Comparison of ENCODE assay signal across 23 mouse cellular contexts in the genomic region with DNA sequence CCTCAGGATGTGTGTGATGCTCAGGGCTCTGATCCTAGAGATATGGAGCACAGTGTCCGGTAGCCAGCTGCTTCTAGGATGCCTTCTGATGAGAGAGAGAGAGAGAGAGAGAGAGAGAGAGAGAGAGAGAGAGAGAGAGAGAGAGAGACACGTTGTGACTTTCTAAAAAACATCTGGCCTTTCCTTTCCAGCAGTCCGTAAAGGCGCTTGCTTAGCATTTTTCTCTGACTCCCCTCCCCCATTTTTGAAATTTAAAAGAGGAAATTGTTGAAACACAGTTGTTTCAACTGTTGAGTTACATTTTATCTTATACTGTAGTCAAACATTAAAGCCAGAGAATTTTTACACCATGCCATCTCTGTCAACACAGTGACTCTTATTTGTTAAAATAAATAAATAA.
"Had no signal": no experiment of that assay in that cellular context is flagged by ENCODE, and none has a peak within 500 bp of the region (broad histone marks: within the 10 kb centered on the region; RNA-seq: fewer than 3 reads in every experiment).

No protein-coding gene starts in this region.

- H3K4me2 ChIP-seq: limb, embryonic 12.5 days; limb, embryonic 15.5 days; liver, embryonic 11.5 days; lung, embryonic 15.5 days; neural tube, embryonic 13.5 days had no signal

- H3K9ac ChIP-seq: limb, embryonic 12.5 days; limb, embryonic 15.5 days; liver, embryonic 14.5 days; liver, postnatal 0 days; lung, embryonic 15.5 days; neural tube, embryonic 13.5 days had no signal

- H3K36me3 ChIP-seq: limb, embryonic 12.5 days; limb, embryonic 15.5 days; lung, embryonic 15.5 days; neural tube, embryonic 13.5 days had no signal

- H3K4me1 ChIP-seq: limb, embryonic 15.5 days; lung, embryonic 15.5 days had no signal

- H3K9me3 ChIP-seq: limb, embryonic 12.5 days; limb, embryonic 15.5 days; lung, embryonic 15.5 days; neural tube, embryonic 13.5 days had no signal

- H3K27me3 ChIP-seq: neural tube, embryonic 13.5 days had no signal

- ATAC-seq: intestine, postnatal 0 days; liver, postnatal 0 days; midbrain, embryonic 16.5 days had no signal

- H3K27ac ChIP-seq: kidney, postnatal 0 days; layer of hippocampus, adult 2 months; limb, embryonic 12.5 days; limb, embryonic 15.5 days; liver, embryonic 14.5 days; lung, embryonic 15.5 days; neural tube, embryonic 13.5 days had no signal

- H3K4me3 ChIP-seq: layer of hippocampus, adult 2 months; limb, embryonic 12.5 days; limb, embryonic 15.5 days; lung, embryonic 15.5 days; myocyte; neural tube, embryonic 13.5 days had no signal

- DNase-seq: kidney, adult 2 months; kidney, postnatal 25 days; layer of hippocampus, postnatal 36 days; left cerebral cortex, postnatal 4 days; liver, postnatal 0 days; lung, postnatal 14 days; lung, postnatal 4 days; retina, postnatal 1 day; right cerebral cortex, postnatal 25 days; spleen, adult 18-20 months; thymus, adult 18-20 months; thymus, postnatal 36 days had no signal
